Comparison of ENCODE assay signal across 1 mouse cellular context in genomic region chr5:76139808-76140729, GRCm38 (mm10).
TF ChIP-seq lines count a peak whose summit lies in the region.

Gene Srd5a3 (plus strand): TSS chr5:76140271.

TF ChIP-seq in CH12.LX, 34 proteins besides CTCF, POLR2A, EP300 and RAD21 (continued from another document):
- TF ChIP-seq POLR2AphosphoS2 (IDR thresholded peaks at IDR 0.05; ENCODE audit: low read depth, low read length) = no peak
- peak; percentile 79; the same call in 1 of the 2 replicates for TF ChIP-seq RCOR1 (conservative IDR thresholded peaks at IDR 0.05; ENCODE audit: low read depth, low read length)
- no peak for TF ChIP-seq GABPA (IDR thresholded peaks at IDR 0.05; ENCODE audit: insufficient replicate concordance, low read depth, low read length)
- TF ChIP-seq ETS1 (conservative IDR thresholded peaks at IDR 0.05; ENCODE audit: low read depth, low read length) = peak; percentile 80; the same call in 1 of the 2 replicates
- no peak for TF ChIP-seq TBP (conservative IDR thresholded peaks at IDR 0.05; ENCODE audit: low read depth, low read length)
- peak; percentile 84 for TF ChIP-seq SIN3A (IDR thresholded peaks at IDR 0.05; ENCODE audit: low read length)
- TF ChIP-seq SMC3 (IDR thresholded peaks at IDR 0.05; ENCODE audit: low read depth, low read length) = peak; percentile 53
- TF ChIP-seq MXI1 (IDR thresholded peaks at IDR 0.05; ENCODE audit: low read depth, low read length) = peak; percentile 47; the same call in 1 of the 2 replicates
- TF ChIP-seq HCFC1 (IDR thresholded peaks at IDR 0.05; ENCODE audit: low read depth, low read length) = peak; percentile 64
- TF ChIP-seq JUN (IDR thresholded peaks at IDR 0.05; ENCODE audit: insufficient read depth, low read depth, low read length) = no peak
- TF ChIP-seq MAX (IDR thresholded peaks at IDR 0.05; ENCODE audit: low read length) = peak; percentile 67
- TF ChIP-seq BHLHE40 (IDR thresholded peaks at IDR 0.05; ENCODE audit: low read depth, low read length) = peak; percentile 100
- TF ChIP-seq PAX5 (IDR thresholded peaks at IDR 0.05; ENCODE audit: low read length) = no peak
- peak; percentile 72 for TF ChIP-seq IRF4 (IDR thresholded peaks at IDR 0.05; ENCODE audit: low read depth, low read length)
- peak; percentile 77 for TF ChIP-seq MEF2A (IDR thresholded peaks at IDR 0.05; ENCODE audit: borderline replicate concordance, low read depth, low read length)
- TF ChIP-seq USF2 (conservative IDR thresholded peaks at IDR 0.05; ENCODE audit: low read depth, low read length) = peak; percentile 23; the same call in 1 of the 2 replicates
- no peak for TF ChIP-seq ZKSCAN1 (IDR thresholded peaks at IDR 0.05; ENCODE audit: borderline replicate concordance, low read depth, low read length)
- no peak; the same call in 1 of the 2 replicates for TF ChIP-seq MYC (IDR thresholded peaks at IDR 0.05; ENCODE audit: low read depth, low read length)
- TF ChIP-seq NRF1 (IDR thresholded peaks at IDR 0.05; ENCODE audit: low read depth, low read length) = peak; percentile 36; the same call in 1 of the 2 replicates
- peak; percentile 86; the same call in 1 of the 2 replicates for TF ChIP-seq TCF12 (IDR thresholded peaks at IDR 0.05; ENCODE audit: low read depth, low read length)
- TF ChIP-seq CHD2 (IDR thresholded peaks at IDR 0.05; ENCODE audit: low read length) = peak; percentile 66
